Mouse (Mus musculus): ENCODE results near the gene Gpkow.
"Not testable (repeated sequence)": the region's sequence is repeated elsewhere in the genome, so short reads cannot be mapped to it uniquely, and the experiment has no call there.

Gpkow gene

GRCm38 (mm10) chrX:7745429-7745828 is 48.5 kb downstream of the Gpkow start:
- no peak for DNase-seq (ENCODE audit: low spot score in 2 of 2)

GRCm38 (mm10) chrX:7750432-7751116 is 53.6 kb downstream of the Gpkow start, which contains the start of gene Ccdc120:
Ccdc120 (minus strand) TSS chrX:7750905.
- no peak for DNase-seq (ENCODE audit: low spot score in 2 of 2)

GRCm38 (mm10) chrX:7753627-7754026 is 56.7 kb downstream of the Gpkow start:
- not testable (repeated sequence) for DNase-seq (ENCODE audit: low spot score in 2 of 2)

All from thymus, postnatal 10 days (tissue).